Mouse (Mus musculus) urinary bladder, adult 18-20 months (tissue): ENCODE results near the gene Glud1.

Source experiments
- DNase-seq, 2 experiments: peaks; one replicate each; pipeline ENCODE4 v3.0.0; 2022; ENCODE audit warnings: low spot score in 2 of 2, mixed read lengths in 2 of 2

Gene Glud1

DNA sequence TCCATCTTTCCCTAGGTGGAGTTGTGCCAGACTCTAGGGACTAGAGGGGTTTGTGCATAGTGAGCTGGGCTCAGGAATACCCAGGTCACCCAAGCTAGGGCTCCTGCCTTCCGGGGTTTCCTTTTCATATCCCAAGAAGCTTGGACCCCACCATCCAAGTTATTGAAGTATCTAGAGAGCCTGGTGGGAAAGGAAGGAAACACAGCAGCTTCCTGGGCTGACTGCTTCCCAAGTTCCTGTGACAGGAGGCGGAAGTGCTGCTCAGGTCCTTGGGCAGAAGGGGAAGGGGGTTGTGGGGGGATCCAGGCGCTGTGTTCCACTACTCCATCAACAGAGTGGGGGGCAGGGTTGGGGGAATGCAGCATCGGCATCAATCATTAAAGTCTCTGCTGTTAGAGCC, 66.6 kb downstream of the Glud1 start:
- DNase-seq, result no peak

DNA sequence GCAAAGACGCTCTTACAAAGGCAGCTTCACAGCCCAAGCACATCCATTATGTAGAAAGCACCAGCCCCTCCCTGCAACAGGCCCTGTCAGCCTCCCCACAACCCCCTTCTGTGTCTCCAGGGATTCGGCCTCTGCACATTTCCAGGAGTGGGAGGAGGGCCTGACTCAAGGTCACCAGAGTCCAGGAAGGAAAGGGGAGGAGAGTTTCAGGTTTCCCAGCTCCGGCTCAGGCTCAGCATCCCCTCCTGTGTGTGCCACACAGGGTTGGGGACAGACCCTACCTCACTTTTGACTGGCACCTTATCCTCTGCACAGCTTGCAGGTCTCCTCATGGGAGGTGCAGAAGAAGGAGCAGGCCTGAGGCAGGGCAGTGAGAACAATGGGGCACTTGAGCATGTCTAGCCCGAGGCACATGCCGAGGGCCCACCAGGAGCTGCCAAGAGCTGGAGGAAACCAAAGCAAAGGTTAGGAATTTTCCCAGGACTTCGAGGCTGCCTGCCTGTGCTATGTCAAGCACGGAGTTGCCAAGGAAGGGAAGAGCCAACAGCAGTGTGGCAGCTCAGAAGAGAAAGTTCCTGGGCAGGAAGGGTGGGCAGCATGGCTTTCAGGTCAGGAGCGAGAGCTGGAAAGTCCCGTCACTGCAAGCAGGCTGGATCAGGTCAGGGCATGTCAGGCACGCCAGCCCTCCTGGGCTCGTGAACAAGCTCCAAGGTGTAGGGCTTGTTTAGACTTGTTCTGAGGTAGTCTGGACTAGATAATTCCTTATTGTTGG, 68.2 kb downstream of the Glud1 start:
- peak; percentile 36 to 60 for DNase-seq

DNA sequence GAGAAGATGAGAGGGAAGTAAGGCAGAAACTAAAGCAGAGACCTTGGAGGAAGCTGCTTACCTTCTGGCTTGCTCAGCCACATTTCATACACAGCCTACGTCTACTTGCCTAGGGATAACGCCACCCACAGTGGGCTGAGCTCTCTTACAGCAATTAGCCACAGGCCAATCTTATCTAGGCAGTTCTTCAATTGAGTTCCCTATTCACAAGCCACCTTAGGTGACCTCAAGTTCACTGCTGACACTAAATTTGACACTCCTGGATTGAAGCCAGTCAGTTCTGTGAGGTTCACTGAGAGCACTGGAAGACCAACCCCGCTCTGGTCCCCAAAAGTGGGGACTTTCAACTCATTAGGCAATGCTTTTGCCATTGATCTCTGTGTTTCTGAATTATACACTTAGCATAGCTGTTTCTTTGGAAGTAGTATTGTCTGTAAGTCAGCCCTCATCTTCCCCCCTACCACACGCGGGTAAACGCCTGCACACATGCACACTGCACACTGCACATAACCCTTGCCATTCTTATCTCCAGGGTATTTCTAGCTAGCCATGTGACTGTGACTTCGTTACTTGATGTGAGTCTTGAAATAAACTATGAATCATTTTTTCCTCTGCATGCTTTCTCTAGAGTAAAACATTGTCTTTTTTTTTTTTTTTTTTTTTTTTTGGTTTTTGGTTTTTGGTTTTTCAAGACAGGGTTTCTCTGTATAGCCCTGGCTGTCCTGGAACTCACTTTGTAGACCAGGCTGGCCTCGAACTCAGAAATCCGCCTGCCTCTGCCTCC, 72.6 kb downstream of the Glud1 start:
- no peak for DNase-seq

DNA sequence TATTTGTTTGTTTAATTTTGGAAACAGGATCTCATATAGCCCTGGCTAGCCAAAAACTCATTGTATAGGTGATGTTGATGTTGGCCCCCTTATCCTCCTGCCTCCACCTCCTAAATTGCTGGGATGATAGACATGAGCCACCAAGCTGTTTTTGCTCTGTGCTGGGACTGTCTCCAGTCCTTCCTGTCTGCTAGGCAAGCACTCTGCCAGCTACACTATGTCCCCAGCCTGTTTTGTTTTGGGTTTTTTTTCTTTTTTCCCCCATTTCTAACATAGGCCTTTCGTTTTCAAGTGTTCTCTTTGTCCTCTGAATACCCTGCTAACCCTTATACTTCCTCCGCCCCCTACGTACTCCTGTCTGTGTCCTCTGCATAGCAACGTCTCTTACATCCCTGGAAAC, 82.8 kb downstream of the Glud1 start:
- no peak for DNase-seq
